Mouse (Mus musculus) MEL (cell line): ENCODE measurements at regions not wholly inside any gene's neighbourhood (a gene's known extent, or its start where the extent isn't known, plus 50 kb on each side); places are given as distances from the start of the nearest gene placed in this dataset.

ENCODE experiments used
- DNase-seq: peaks from one replicate; pipeline ENCODE4 v3.0.0; 2011; ENCODE audit warnings: low read depth, low spot score
- H3K27ac ChIP-seq: 2 replicates; pipeline ENCODE4 v1.5.1; 2012; ENCODE audit warnings: low read depth, mild to moderate bottlenecking, control low read depth, low read length, moderate library complexity; ENCODE audit not compliant: control insufficient read depth
- H3K27me3 ChIP-seq, 2 experiments: fragments of 150-350 bp in 1 of 2; sonication (generic) in 1 of 2; 2 replicates each; pipeline ENCODE4 v1.6.1; 2012; ENCODE audit warnings: low read length in 2 of 2, mild to moderate bottlenecking in 2 of 2, improper control_type of control experiment in 1 of 2, moderate library complexity in 1 of 2; ENCODE audit not compliant: insufficient read depth in 2 of 2, control insufficient read depth in 1 of 2
- H3K36me3 ChIP-seq, 2 experiments: 2 replicates each; pipeline ENCODE4 v1.6.1; 2012 to 2014; ENCODE audit warnings: low read length in 2 of 2, improper control_type of control experiment in 1 of 2, inconsistent platforms in 1 of 2, mild to moderate bottlenecking in 1 of 2; ENCODE audit not compliant: insufficient read depth in 2 of 2, control insufficient read depth in 1 of 2
- H3K4me1 ChIP-seq, 2 experiments: fragments of 150-350 bp in 1 of 2; sonication (generic) in 1 of 2; 2 replicates each; pipeline ENCODE4 v1.6.1; 2012; ENCODE audit warnings: low read length in 2 of 2, improper control_type of control experiment in 1 of 2, mild to moderate bottlenecking in 1 of 2; ENCODE audit not compliant: insufficient read depth in 2 of 2, control insufficient read depth in 1 of 2
- H3K4me3 ChIP-seq, 2 experiments: fragments of 150-350 bp in 1 of 2; sonication (generic) in 1 of 2; 2 replicates each; pipeline ENCODE4 v1.5.1; 2012; ENCODE audit warnings: low read depth in 2 of 2, low read length in 2 of 2, mild to moderate bottlenecking in 2 of 2, moderate library complexity in 2 of 2, control low read depth in 1 of 2, improper control_type of control experiment in 1 of 2; ENCODE audit not compliant: control insufficient read depth in 1 of 2, insufficient read depth in 1 of 2
- H3K79me2 ChIP-seq: 2 replicates; pipeline ENCODE4 v1.6.1; 2012; ENCODE audit warnings: mild to moderate bottlenecking, low read length, moderate library complexity; ENCODE audit not compliant: control insufficient read depth, poor library complexity, insufficient read depth
- H3K9ac ChIP-seq: 2 replicates; pipeline ENCODE4 v1.6.1; 2012; ENCODE audit warnings: low read depth, mild to moderate bottlenecking, control low read depth, low read length, moderate library complexity; ENCODE audit not compliant: control insufficient read depth, poor library complexity, severe bottlenecking
- H3K9me3 ChIP-seq: fragments of 150-350 bp; sonication (generic); replicated peaks from 2 replicates; pipeline ENCODE4 v1.6.1; 2012; ENCODE audit warnings: mild to moderate bottlenecking, low read length, improper control_type of control experiment, moderate library complexity; ENCODE audit not compliant: insufficient read depth
- BHLHE40 ChIP-seq: IDR thresholded peaks from 2 replicates; pipeline ENCODE4 v1.6.1; 2012; ENCODE audit warnings: low read depth, mild to moderate bottlenecking, inconsistent platforms, low read length, improper control_type of control experiment, borderline replicate concordance
- CHD1 ChIP-seq: IDR thresholded peaks from 2 replicates; pipeline ENCODE4 v1.6.1; 2012; ENCODE audit warnings: low read depth, mild to moderate bottlenecking, inconsistent platforms, low read length, improper control_type of control experiment
- CHD2 ChIP-seq: IDR thresholded peaks from 2 replicates; pipeline ENCODE4 v1.6.1; 2011; ENCODE audit warnings: low read length, improper control_type of control experiment
- CTCF ChIP-seq, 3 experiments: IDR thresholded peaks in 2 of 3; conservative IDR thresholded peaks in 1 of 3; 2 replicates each; pipeline ENCODE4 v1.5.1; 2011 to 2012; ENCODE audit warnings: low read length in 3 of 3, low read depth in 2 of 3, mild to moderate bottlenecking in 2 of 3, improper control_type of control experiment in 1 of 3, inconsistent platforms in 1 of 3, mixed read lengths in 1 of 3, moderate library complexity in 1 of 3; ENCODE audit not compliant: control insufficient read depth in 1 of 3, insufficient read depth in 1 of 3, poor library complexity in 1 of 3, severe bottlenecking in 1 of 3
- E2F4 ChIP-seq: IDR thresholded peaks from 2 replicates; pipeline ENCODE4 v1.6.1; 2011; ENCODE audit warnings: low read depth, low read length, improper control_type of control experiment, borderline replicate concordance
- ELF1 ChIP-seq: IDR thresholded peaks from 2 replicates; pipeline ENCODE4 v1.6.1; 2014; ENCODE audit warnings: low read depth, mild to moderate bottlenecking, inconsistent platforms, low read length, improper control_type of control experiment, moderate library complexity
- EP300 ChIP-seq, 2 experiments: IDR thresholded peaks; 2 replicates each; pipeline ENCODE4 v1.6.1; 2011; ENCODE audit warnings: improper control_type of control experiment in 2 of 2, low read length in 2 of 2, low read depth in 1 of 2, mild to moderate bottlenecking in 1 of 2
- ETS1 ChIP-seq: IDR thresholded peaks from 2 replicates; pipeline ENCODE4 v1.6.1; 2012; ENCODE audit warnings: low read depth, mild to moderate bottlenecking, inconsistent platforms, low read length, improper control_type of control experiment, moderate library complexity
- GABPA ChIP-seq: IDR thresholded peaks from 2 replicates; pipeline ENCODE4 v1.6.1; 2012; ENCODE audit warnings: low read depth, mild to moderate bottlenecking, inconsistent platforms, low read length, improper control_type of control experiment, moderate library complexity
- GATA1 ChIP-seq: IDR thresholded peaks from 2 replicates; pipeline ENCODE4 v1.6.1; 2011; ENCODE audit warnings: low read depth, low read length, improper control_type of control experiment
- HCFC1 ChIP-seq: IDR thresholded peaks from 2 replicates; pipeline ENCODE4 v1.6.1; 2012; ENCODE audit warnings: low read depth, mild to moderate bottlenecking, inconsistent platforms, low read length, improper control_type of control experiment, moderate library complexity
- JUND ChIP-seq: IDR thresholded peaks from 2 replicates; pipeline ENCODE4 v1.6.1; 2011; ENCODE audit warnings: low read depth, mild to moderate bottlenecking, improper control_type of control experiment, low read length
- KAT2A ChIP-seq: conservative IDR thresholded peaks from 2 replicates; pipeline ENCODE4 v1.6.1; 2012; ENCODE audit warnings: low read depth, low read length, improper control_type of control experiment, inconsistent platforms
- MAFK ChIP-seq: IDR thresholded peaks from 2 replicates; pipeline ENCODE4 v1.6.1; 2011; ENCODE audit warnings: low read depth, mild to moderate bottlenecking, low read length, improper control_type of control experiment, borderline replicate concordance
- MXI1 ChIP-seq: IDR thresholded peaks from 2 replicates; pipeline ENCODE4 v1.6.1; 2011; ENCODE audit warnings: mild to moderate bottlenecking, low read depth, low read length, improper control_type of control experiment
- MYB ChIP-seq: IDR thresholded peaks from 2 replicates; pipeline ENCODE4 v1.6.1; 2011; ENCODE audit warnings: mild to moderate bottlenecking, low read depth, low read length, improper control_type of control experiment
- MYC ChIP-seq: IDR thresholded peaks from 2 replicates; pipeline ENCODE4 v1.6.1; 2011; ENCODE audit warnings: low read depth, mild to moderate bottlenecking, low read length, improper control_type of control experiment, moderate library complexity
- NRF1 ChIP-seq: IDR thresholded peaks from 2 replicates; pipeline ENCODE4 v1.6.1; 2014; ENCODE audit warnings: low read depth, mild to moderate bottlenecking, inconsistent platforms, low read length, improper control_type of control experiment, moderate library complexity; ENCODE audit not compliant: poor library complexity, insufficient read depth, severe bottlenecking
- POLR2A ChIP-seq, 2 experiments: IDR thresholded peaks; 2 replicates each; pipeline ENCODE4 v1.6.1; 2011 to 2012; ENCODE audit warnings: low read length in 2 of 2, mild to moderate bottlenecking in 2 of 2, control low read depth in 1 of 2, improper control_type of control experiment in 1 of 2, low read depth in 1 of 2, moderate library complexity in 1 of 2; ENCODE audit not compliant: control insufficient read depth in 1 of 2, insufficient read depth in 1 of 2, poor library complexity in 1 of 2
- POLR2AphosphoS2 ChIP-seq: IDR thresholded peaks from 2 replicates; pipeline ENCODE4 v1.6.1; 2011; ENCODE audit warnings: low read length, improper control_type of control experiment
- POLR2AphosphoS5 ChIP-seq: IDR thresholded peaks from 2 replicates; pipeline ENCODE4 v1.6.1; 2012; ENCODE audit warnings: low read depth, borderline replicate concordance, mild to moderate bottlenecking, inconsistent platforms, low read length, moderate library complexity, mixed read lengths
- RAD21 ChIP-seq: IDR thresholded peaks from 2 replicates; pipeline ENCODE4 v1.6.1; 2011; ENCODE audit warnings: mild to moderate bottlenecking, low read depth, low read length, improper control_type of control experiment
- RCOR1 ChIP-seq: IDR thresholded peaks from 2 replicates; pipeline ENCODE4 v1.6.1; 2012; ENCODE audit warnings: low read depth, mild to moderate bottlenecking, inconsistent platforms, low read length, improper control_type of control experiment
- SIN3A ChIP-seq: IDR thresholded peaks from 2 replicates; pipeline ENCODE4 v1.6.1; 2012; ENCODE audit warnings: low read length, improper control_type of control experiment, inconsistent platforms
- TBP ChIP-seq: IDR thresholded peaks from 2 replicates; pipeline ENCODE4 v1.8.0; 2011; ENCODE audit warnings: low read depth, low read length, improper control_type of control experiment
- TCF12 ChIP-seq: IDR thresholded peaks from 2 replicates; pipeline ENCODE4 v1.6.1; 2014; ENCODE audit warnings: low read depth, mild to moderate bottlenecking, inconsistent platforms, low read length, improper control_type of control experiment, moderate library complexity
- UBTF ChIP-seq: IDR thresholded peaks from 2 replicates; pipeline ENCODE4 v1.6.1; 2012; ENCODE audit warnings: low read depth, mild to moderate bottlenecking, inconsistent platforms, low read length, improper control_type of control experiment, moderate library complexity, borderline replicate concordance; ENCODE audit not compliant: insufficient read depth
- USF1 ChIP-seq: IDR thresholded peaks from 2 replicates; pipeline ENCODE4 v1.6.1; 2014; ENCODE audit warnings: low read depth, mild to moderate bottlenecking, inconsistent platforms, low read length, improper control_type of control experiment, moderate library complexity
- ZC3H11A ChIP-seq: IDR thresholded peaks from 2 replicates; pipeline ENCODE4 v1.6.1; 2012; ENCODE audit warnings: low read depth, mild to moderate bottlenecking, inconsistent platforms, low read length, improper control_type of control experiment
- ZKSCAN1 ChIP-seq: IDR thresholded peaks from 2 replicates; pipeline ENCODE4 v1.6.1; 2012; ENCODE audit warnings: low read depth, mild to moderate bottlenecking, inconsistent platforms, low read length, improper control_type of control experiment, moderate library complexity
- ZMIZ1 ChIP-seq: IDR thresholded peaks from 2 replicates; pipeline ENCODE4 v1.6.1; 2012; ENCODE audit warnings: low read depth, mild to moderate bottlenecking, inconsistent platforms, low read length, improper control_type of control experiment, moderate library complexity

- H3K27me3 ChIP-seq = no peaks in the 10 kb centered on the region
- no peaks in the 10 kb centered on the region for H3K36me3 ChIP-seq
- H3K4me3 ChIP-seq = no peak overlapping the region
- no peaks in the 10 kb centered on the region for H3K4me1 ChIP-seq
- no peak for TF ChIP-seq MYB
- TF ChIP-seq RAD21 = no peak
- no peak for TF ChIP-seq E2F4
- no peak for TF ChIP-seq SIN3A
- no peak for TF ChIP-seq ZMIZ1
- no peak for TF ChIP-seq EP300 (IDR thresholded peaks at IDR 0.05; ENCODE audit: low read depth in 1 of 2, low read length in 2 of 2)
- no peak for TF ChIP-seq MYC
- no peak for TF ChIP-seq CTCF (IDR thresholded peaks at IDR 0.05 in 2 of 3, conservative IDR thresholded peaks at IDR 0.05 in 1 of 3; ENCODE audit: control insufficient read depth in 1 of 3, insufficient read depth in 1 of 3, low read depth in 2 of 3, low read length in 3 of 3, poor library complexity in 1 of 3, severe bottlenecking in 1 of 3)
- TF ChIP-seq GABPA = no peak
- TF ChIP-seq POLR2A (IDR thresholded peaks at IDR 0.05; ENCODE audit: control insufficient read depth in 1 of 2, insufficient read depth in 1 of 2, low read depth in 1 of 2, low read length in 2 of 2, poor library complexity in 1 of 2) = no peak
- TF ChIP-seq ETS1 = no peak
- TF ChIP-seq RCOR1 = no peak
- no peak for TF ChIP-seq POLR2AphosphoS2
- no peak for TF ChIP-seq JUND
- no peak for DNase-seq
- no peaks in the 10 kb centered on the region for H3K9me3 ChIP-seq
- H3K27ac ChIP-seq = no peak overlapping the region
- no peaks in the 10 kb centered on the region for H3K79me2 ChIP-seq
- no peak overlapping the region for H3K9ac ChIP-seq
Observed at GRCm38 (mm10) chr1:97366541-97366940, 238.4 kb upstream of the Slco6c1 start.

- Histone ChIP-seq H3K27me3 (no peaks in the 10 kb centered on the region), H3K4me3 (peak overlapping the region in 1 of 2 experiments; percentile 47; a peak in 2 of 4 replicates), H3K79me2 (no peaks in the 10 kb centered on the region), H3K4me1 (no peaks in the 10 kb centered on the region), H3K9me3 (no peaks in the 10 kb centered on the region), H3K36me3 (0 out of 4 replicates have a peak, but pooled peaks cover 0 to 2% of the 10 kb centered on the region in 2 experiments), H3K9ac (no peak overlapping the region), H3K27ac (no peak overlapping the region)
- peak; percentile 42 for DNase-seq
- TF ChIP-seq EP300 (IDR thresholded peaks at IDR 0.05; ENCODE audit: low read depth in 1 of 2, low read length in 2 of 2) (no peak), GATA1 (0 out of 2 replicates have a peak, but pooled peaks have one; percentile 8), CHD2 (no peak), CHD1 (no peak), HCFC1 (0 out of 2 replicates have a peak, but pooled peaks have one; percentile 18), BHLHE40 (peak; percentile 68; the same call in 1 of the 2 replicates), USF1 (peak; percentile 77), KAT2A (no peak), UBTF (no peak), GABPA (no peak), RCOR1 (no peak), MAFK (no peak), NRF1 (no peak), ELF1 (no peak; the same call in 1 of the 2 replicates), MYC (no peak), ZKSCAN1 (no peak), POLR2AphosphoS5 (no peak), TCF12 (no peak), MXI1 (no peak), ZC3H11A (0 out of 2 replicates have a peak, but pooled peaks have one; percentile 13), TBP (no peak)
Observed at GRCm38 (mm10) chr1:97319622-97320021, 191.5 kb upstream of the Slco6c1 start.
